Mouse (Mus musculus) heart, embryonic 11.5 days (tissue): ENCODE results near the gene Barhl2. TPM values are rescaled to one million over a fixed set of nuclear protein-coding genes. Genes with fewer than 3 reads are reported as not detected.
A peak's percentile ranks its signal among the peaks of the same experiment; 100 is the strongest.

Experiments used
- ATAC-seq: fragments of 200-750 bp; cut with Nextera tagmentation; replicated peaks from 2 replicates; pipeline ENCODE4 v1.8.0; 2017; ENCODE audit warnings: moderate library complexity; ENCODE audit not compliant: insufficient number of reproducible peaks, low FRiP score, low TSS enrichment
- H3K27ac ChIP-seq: fragments of 300-500 bp; sonication (generic); 2 replicates; pipeline ENCODE4 v1.5.1; 2014; ENCODE audit warnings: mild to moderate bottlenecking, low read depth, low read length
- H3K27me3 ChIP-seq: fragments of 300-500 bp; sonication (generic); 2 replicates; pipeline ENCODE4 v1.6.1; 2014; ENCODE audit warnings: mild to moderate bottlenecking, low read length, mixed read lengths; ENCODE audit not compliant: control insufficient read depth, insufficient read depth
- H3K36me3 ChIP-seq: fragments of 300-500 bp; sonication (generic); 2 replicates; pipeline ENCODE4 v1.6.1; 2014; ENCODE audit warnings: mild to moderate bottlenecking, low read length, moderate library complexity, mixed read lengths; ENCODE audit not compliant: control insufficient read depth, insufficient read depth
- H3K4me1 ChIP-seq: fragments of 300-500 bp; sonication (generic); 2 replicates; pipeline ENCODE4 v1.6.1; 2014; ENCODE audit warnings: low read length; ENCODE audit not compliant: control insufficient read depth, insufficient read depth
- H3K4me2 ChIP-seq: fragments of 300-500 bp; sonication (generic); 2 replicates; pipeline ENCODE4 v1.6.1; 2014; ENCODE audit warnings: mild to moderate bottlenecking, moderate library complexity
- H3K4me3 ChIP-seq: fragments of 300-500 bp; sonication (generic); 2 replicates; pipeline ENCODE4 v1.5.1; 2014; ENCODE audit warnings: low read depth, low read length
- H3K9ac ChIP-seq: fragments of 300-500 bp; sonication (generic); 2 replicates; pipeline ENCODE4 v1.6.1; 2014; ENCODE audit warnings: mild to moderate bottlenecking, low read depth, low read length, moderate library complexity
- H3K9me3 ChIP-seq: fragments of 300-500 bp; sonication (generic); replicated peaks from 2 replicates; pipeline ENCODE4 v1.6.1; 2016; ENCODE audit warnings: low read length; ENCODE audit not compliant: control insufficient read depth
- WGBS: fragments of 180-500 bp; shearing (Covaris S2); extraction: QIAGEN DNeasy Blood & Tissue Kit; methylation state at CpG from one replicate; pipeline ENCODE4 v1.1.7; 2014; ENCODE audit not compliant: insufficient replicate concordance; 5-methylcytosine and 5-hydroxymethylcytosine counted together
- polyA plus RNA-seq: library from polyadenylated mRNA; unstranded; fragments of >200 nt; fragmentation: Nextera tagmentation; extraction: Ambion mirVana; gene quantifications from 2 replicates; pipeline ENCODE4 v1.2.1, GENCODE M21; 2014

Barhl2 gene
- polyA plus RNA-seq, result not detected in 2 replicates

- Histone ChIP-seq H3K36me3 (no peaks in the 10 kb centered on the region), H3K4me1 (peaks cover 7% of the 10 kb centered on the region), H3K27me3 (peaks cover 90% of the 10 kb centered on the region), H3K4me2 (peak within 1 kb of the TSS; percentile 93), H3K4me3 (peak within 1 kb of the TSS; percentile 52), H3K9me3 (no peaks in the 10 kb centered on the region), H3K9ac (no peak within 1 kb of the TSS), H3K27ac (no peak within 1 kb of the TSS)
- ATAC-seq, result no peak
- 0% methylated on average over 49 of the region's 57 CpGs for WGBS
Measured at GRCm38 (mm10) chr5:106457986-106458476, at the start of gene Barhl2. Gene Barhl2 (minus strand): TSS chr5:106458166.

- no peak overlapping the region for H3K27ac ChIP-seq
- no peak overlapping the region for H3K4me2 ChIP-seq
- H3K36me3 ChIP-seq, result no peaks in the 10 kb centered on the region
- H3K9ac ChIP-seq, result no peak overlapping the region
- 84% methylated on average over 5 of the region's 5 CpGs for WGBS
- no peak for ATAC-seq
- H3K4me3 ChIP-seq, result no peak overlapping the region
- no peaks in the 10 kb centered on the region for H3K9me3 ChIP-seq
- H3K4me1 ChIP-seq, result no peaks in the 10 kb centered on the region
- H3K27me3 ChIP-seq, result 0 out of 2 replicates have a peak, but pooled peaks cover 2% of the 10 kb centered on the region
Measured at GRCm38 (mm10) chr5:106506061-106506460, 48.1 kb upstream of the Barhl2 start.

- Histone ChIP-seq H3K36me3 (no peaks in the 10 kb centered on the region), H3K9ac (no peak overlapping the region), H3K27me3 (no peaks in the 10 kb centered on the region), H3K4me3 (no peak overlapping the region), H3K4me2 (no peak overlapping the region), H3K27ac (no peak overlapping the region), H3K9me3 (no peaks in the 10 kb centered on the region), H3K4me1 (no peaks in the 10 kb centered on the region)
- no peak for ATAC-seq
- WGBS, result 42% methylated on average over 12 of the region's 12 CpGs
Measured at GRCm38 (mm10) chr5:106502684-106503545, 44.9 kb upstream of the Barhl2 start.

- WGBS, result 70% methylated on average over 6 of the region's 7 CpGs
- Histone ChIP-seq H3K9me3 (no peaks in the 10 kb centered on the region), H3K4me3 (no peak overlapping the region), H3K27ac (no peak overlapping the region), H3K36me3 (no peaks in the 10 kb centered on the region), H3K9ac (no peak overlapping the region), H3K4me2 (no peak overlapping the region), H3K27me3 (no peaks in the 10 kb centered on the region), H3K4me1 (no peaks in the 10 kb centered on the region)
- no peak for ATAC-seq
Measured at GRCm38 (mm10) chr5:106502271-106502670, 44.3 kb upstream of the Barhl2 start.

GRCm38 (mm10) chr5:106491771-106492170 is 33.8 kb upstream of the Barhl2 start:
- H3K27ac ChIP-seq, result no peak overlapping the region
- H3K4me1 ChIP-seq, result no peaks in the 10 kb centered on the region
- no peaks in the 10 kb centered on the region for H3K27me3 ChIP-seq
- H3K4me2 ChIP-seq, result no peak overlapping the region
- no peaks in the 10 kb centered on the region for H3K36me3 ChIP-seq
- no peak for ATAC-seq
- 55% methylated on average over 8 of the region's 8 CpGs for WGBS
- no peak overlapping the region for H3K9ac ChIP-seq
- H3K4me3 ChIP-seq, result no peak overlapping the region
- H3K9me3 ChIP-seq, result no peaks in the 10 kb centered on the region

GRCm38 (mm10) chr5:106472105-106472500 is 14.1 kb upstream of the Barhl2 start:
- ATAC-seq, result no peak
- WGBS, result 13% methylated on average over 10 of the region's 10 CpGs
- Histone ChIP-seq H3K27ac (no peak overlapping the region), H3K4me2 (no peak overlapping the region), H3K36me3 (no peaks in the 10 kb centered on the region), H3K27me3 (peaks cover 70% of the 10 kb centered on the region), H3K4me1 (peaks cover 4% of the 10 kb centered on the region; the same call in 1 of the 2 replicates), H3K4me3 (no peak overlapping the region), H3K9me3 (no peaks in the 10 kb centered on the region), H3K9ac (no peak overlapping the region)

- no peak overlapping the region; the same call in 1 of the 2 replicates for H3K4me2 ChIP-seq
- no peak overlapping the region for H3K27ac ChIP-seq
- WGBS, result 16% methylated on average over 13 of the region's 13 CpGs
- no peak overlapping the region for H3K9ac ChIP-seq
- H3K36me3 ChIP-seq, result no peaks in the 10 kb centered on the region
- H3K27me3 ChIP-seq, result peaks cover 74% of the 10 kb centered on the region
- H3K4me3 ChIP-seq, result no peak overlapping the region
- peaks cover 4% of the 10 kb centered on the region; the same call in 1 of the 2 replicates for H3K4me1 ChIP-seq
- ATAC-seq, result no peak
- H3K9me3 ChIP-seq, result no peaks in the 10 kb centered on the region
Measured at GRCm38 (mm10) chr5:106471235-106472104, 13.5 kb upstream of the Barhl2 start.

- Histone ChIP-seq H3K4me1 (peaks cover 7% of the 10 kb centered on the region; the same call in 1 of the 2 replicates), H3K27me3 (peaks cover 94% of the 10 kb centered on the region), H3K9me3 (no peaks in the 10 kb centered on the region), H3K27ac (no peak overlapping the region), H3K36me3 (no peaks in the 10 kb centered on the region), H3K4me3 (0 out of 2 replicates have a peak overlapping the region, but pooled peaks have one; percentile 0), H3K4me2 (no peak overlapping the region), H3K9ac (no peak overlapping the region)
- WGBS, result 1% methylated on average over 30 of the region's 31 CpGs
- no peak for ATAC-seq
Measured at GRCm38 (mm10) chr5:106465129-106465790, 7.3 kb upstream of the Barhl2 start.
